Mouse (Mus musculus) heart, embryonic 15.5 days (tissue): ENCODE measurements around the gene Sntb2. TPM values are rescaled to one million over a fixed set of nuclear protein-coding genes. Genes with fewer than 3 reads are reported as not detected.
A peak's percentile ranks its signal among the peaks of the same experiment; 100 is the strongest.

Experiments used
- ATAC-seq: fragments of 200-750 bp; cut with Nextera tagmentation; replicated peaks from 2 replicates; pipeline ENCODE4 v1.8.0; 2017; ENCODE audit warnings: low read depth, moderate TSS enrichment; ENCODE audit not compliant: insufficient number of reproducible peaks, insufficient read depth, low FRiP score
- H3K27ac ChIP-seq: fragments of 300-500 bp; sonication (generic); 2 replicates; pipeline ENCODE4 v1.5.1; 2015; ENCODE audit warnings: mild to moderate bottlenecking, inconsistent platforms
- H3K27me3 ChIP-seq: fragments of 300-500 bp; sonication (generic); 2 replicates; pipeline ENCODE4 v1.6.1; 2015; ENCODE audit warnings: inconsistent platforms
- H3K36me3 ChIP-seq: fragments of 300-500 bp; sonication (generic); 2 replicates; pipeline ENCODE4 v1.6.1; 2015; ENCODE audit warnings: mild to moderate bottlenecking, inconsistent platforms
- H3K4me1 ChIP-seq: fragments of 300-500 bp; sonication (generic); replicated peaks from 2 replicates; pipeline ENCODE4 v1.6.1; 2015; ENCODE audit warnings: inconsistent platforms
- H3K4me2 ChIP-seq: fragments of 300-500 bp; sonication (generic); 2 replicates; pipeline ENCODE4 v1.6.1; 2015; ENCODE audit warnings: inconsistent platforms, mild to moderate bottlenecking, moderate library complexity
- H3K4me3 ChIP-seq: fragments of 300-500 bp; sonication (generic); 2 replicates; pipeline ENCODE4 v1.5.1; 2015; ENCODE audit warnings: mild to moderate bottlenecking, inconsistent platforms
- H3K9ac ChIP-seq: fragments of 300-500 bp; sonication (generic); 2 replicates; pipeline ENCODE4 v1.6.1; 2015; ENCODE audit warnings: mild to moderate bottlenecking, inconsistent platforms
- H3K9me3 ChIP-seq: fragments of 300-500 bp; sonication (generic); replicated peaks from 2 replicates; pipeline ENCODE4 v1.6.1; 2016; ENCODE audit warnings: inconsistent platforms
- WGBS: fragments of 180-500 bp; shearing (Covaris S2); methylation state at CpG from one replicate; pipeline ENCODE4 v1.1.7; 2015; ENCODE audit warnings: mixed read lengths; 5-methylcytosine and 5-hydroxymethylcytosine counted together
- polyA plus RNA-seq: library from polyadenylated mRNA; unstranded; fragments of >200 nt; fragmentation: Nextera tagmentation; extraction: Ambion mirVana; gene quantifications from 2 replicates; pipeline ENCODE4 v1.2.1, GENCODE M21; 2015

Gene Sntb2
- polyA plus RNA-seq, result 12.6 and 15.8 TPM in 2 replicates

DNA sequence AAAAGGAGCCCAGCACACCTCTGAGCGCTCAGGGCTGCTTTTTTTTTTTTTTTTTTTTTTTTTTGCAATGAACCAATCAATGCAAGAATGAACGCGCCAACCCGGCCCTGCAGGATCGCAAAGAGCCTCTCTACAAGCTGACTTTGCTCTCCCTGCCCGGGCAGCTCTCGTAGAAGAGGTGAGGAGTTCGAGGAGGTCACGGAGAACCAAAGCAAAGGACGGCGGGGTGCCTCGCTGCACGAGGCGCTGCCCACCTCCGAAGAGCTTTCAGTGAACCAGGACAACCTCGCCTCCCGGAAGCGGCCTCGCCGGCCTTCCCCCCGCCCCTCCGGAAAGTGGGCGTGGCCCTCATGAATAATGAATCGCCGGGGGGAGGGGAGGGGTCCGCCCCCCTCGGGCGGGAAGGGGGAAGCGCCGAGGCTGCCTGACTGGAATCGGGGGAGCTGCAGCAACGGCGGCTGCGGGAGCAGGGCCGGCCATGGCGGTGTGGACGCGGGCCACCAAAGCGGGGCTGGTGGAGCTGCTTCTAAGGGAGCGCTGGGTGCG is at the start of gene Sntb2:
Gene Sntb2, plus strand, starts transcription at position 427 of the 546 bp plus-strand sequence.
- WGBS, result 0% methylated on average over 39 of the region's 41 CpGs
- Histone ChIP-seq H3K36me3 (no peaks in the 10 kb centered on the region), H3K9me3 (no peaks in the 10 kb centered on the region), H3K4me2 (peak within 1 kb of the TSS; percentile 84), H3K4me3 (peak within 1 kb of the TSS; percentile 93), H3K9ac (peak within 1 kb of the TSS; percentile 80), H3K27me3 (no peaks in the 10 kb centered on the region), H3K4me1 (peaks cover 24% of the 10 kb centered on the region), H3K27ac (peak within 1 kb of the TSS; percentile 92)
- peak; percentile 78 for ATAC-seq

GRCm38 (mm10) chr8:106887336-106888189 is 48.0 kb upstream of the Sntb2 start:
- peaks cover 27% of the 10 kb centered on the region; the same call in 1 of the 2 replicates for H3K36me3 ChIP-seq
- no peaks in the 10 kb centered on the region for H3K9me3 ChIP-seq
- H3K9ac ChIP-seq, result no peak overlapping the region
- 40% methylated on average over 5 of the region's 5 CpGs for WGBS
- H3K4me2 ChIP-seq, result no peak overlapping the region
- H3K4me1 ChIP-seq, result peaks cover 26% of the 10 kb centered on the region
- 0 out of 2 replicates have a peak, but pooled peaks have one; percentile 35 for ATAC-seq
- H3K27ac ChIP-seq, result no peak overlapping the region
- H3K27me3 ChIP-seq, result no peaks in the 10 kb centered on the region
- H3K4me3 ChIP-seq, result no peak overlapping the region

DNA sequence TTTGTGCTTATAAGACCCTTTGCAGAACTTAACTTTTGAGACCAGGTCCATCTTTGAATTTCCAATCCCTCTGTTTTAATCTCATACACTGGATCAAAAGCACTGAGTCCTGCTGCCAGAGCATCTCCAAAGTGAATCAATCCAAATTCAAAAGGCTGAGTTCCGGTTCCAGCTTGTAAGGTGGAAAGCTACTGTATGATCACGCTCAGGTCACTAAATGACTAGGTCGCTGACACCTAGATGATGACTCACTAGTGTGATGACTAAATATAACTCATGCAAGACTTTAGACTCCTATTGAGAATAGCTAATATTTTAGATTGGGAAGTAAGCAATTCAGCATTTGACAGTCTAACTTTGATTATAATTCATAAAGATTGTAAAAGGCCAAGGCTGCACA is 46.7 kb upstream of the Sntb2 start:
- H3K4me3 ChIP-seq, result no peak overlapping the region
- no peaks in the 10 kb centered on the region for H3K27me3 ChIP-seq
- peak overlapping the region; percentile 16; the same call in 1 of the 2 replicates for H3K27ac ChIP-seq
- peaks cover 22% of the 10 kb centered on the region; the same call in 1 of the 2 replicates for H3K36me3 ChIP-seq
- WGBS, result 51% methylated on average over 3 of the region's 3 CpGs
- H3K9me3 ChIP-seq, result no peaks in the 10 kb centered on the region
- ATAC-seq, result no peak
- peaks cover 26% of the 10 kb centered on the region for H3K4me1 ChIP-seq
- H3K9ac ChIP-seq, result no peak overlapping the region
- H3K4me2 ChIP-seq, result no peak overlapping the region

DNA sequence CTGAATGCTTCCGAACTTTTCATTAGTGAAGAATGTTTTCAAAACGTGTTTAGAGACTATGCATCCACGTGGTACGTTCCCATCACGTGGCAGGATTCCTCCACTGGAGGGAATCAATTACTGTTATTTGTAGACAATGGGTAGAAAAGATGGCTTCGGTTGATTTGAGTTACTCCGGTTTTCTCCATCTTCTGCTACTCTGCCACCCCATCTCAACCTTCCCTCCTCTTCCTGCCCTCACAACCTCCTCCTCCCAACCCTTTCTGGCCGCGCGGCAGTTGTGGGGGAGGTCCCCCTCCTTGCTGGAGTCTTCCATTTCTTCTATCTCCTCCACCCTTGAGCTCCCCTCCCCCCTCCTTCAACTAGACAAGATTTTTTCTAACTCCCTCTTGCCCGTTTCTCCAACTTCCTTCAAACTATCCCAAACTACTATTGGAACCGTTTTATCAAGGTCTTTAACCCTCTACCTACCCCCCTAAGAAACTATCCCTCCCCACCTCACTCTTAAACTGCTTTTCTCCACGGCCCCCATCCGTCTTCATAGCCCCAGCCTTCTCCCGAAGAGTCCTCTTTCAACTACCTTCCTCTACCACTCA is 43.2 kb upstream of the Sntb2 start:
- no peak for ATAC-seq

DNA sequence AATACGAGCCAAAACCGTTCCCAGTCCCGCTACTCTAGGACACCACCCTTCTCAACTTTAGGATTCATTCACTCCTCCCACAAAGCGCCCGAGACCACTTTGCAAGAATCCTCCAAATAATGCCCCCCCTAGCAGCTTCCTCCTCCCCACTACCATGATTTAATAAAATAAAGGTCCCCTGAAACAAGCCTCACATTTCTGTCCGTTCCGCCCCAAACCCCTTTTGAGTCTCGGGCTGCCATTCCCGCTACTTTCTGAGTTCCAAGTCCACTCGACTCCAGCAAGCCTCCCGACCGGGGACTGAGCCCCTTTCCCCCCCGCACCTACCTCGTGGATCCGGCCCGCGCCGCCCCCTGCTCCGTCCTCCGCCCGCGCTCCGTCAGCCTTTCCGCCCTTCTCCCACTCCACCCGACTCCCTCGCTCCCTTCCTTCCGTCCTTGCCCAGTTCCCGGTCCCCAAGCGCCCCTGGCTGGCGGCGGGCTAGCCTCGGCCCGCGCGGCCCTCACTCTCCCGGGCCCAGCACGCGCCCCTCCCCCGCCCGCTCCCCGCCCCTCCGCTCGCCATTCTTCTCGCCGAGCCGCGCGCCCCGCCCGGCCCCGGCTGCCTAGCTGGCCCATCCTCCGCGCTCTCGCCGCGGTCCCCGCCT is 42.6 kb upstream of the Sntb2 start:
- peak; percentile 81 for ATAC-seq
- H3K4me1 ChIP-seq, result peaks cover 36% of the 10 kb centered on the region
- under 1% methylated on average over 56 of the region's 57 CpGs for WGBS

More for the DNA sequence above, 43.2 kb upstream of the Sntb2 start:
- Histone ChIP-seq H3K4me3 (peak overlapping the region; percentile 81), H3K27me3 (no peaks in the 10 kb centered on the region), H3K9ac (peak overlapping the region; percentile 92), H3K9me3 (no peaks in the 10 kb centered on the region), H3K27ac (peak overlapping the region; percentile 96), H3K4me1 (peaks cover 36% of the 10 kb centered on the region), H3K36me3 (peaks cover 16% of the 10 kb centered on the region), H3K4me2 (peak overlapping the region; percentile 69)
- 1% methylated on average over 15 of the region's 15 CpGs for WGBS

DNA sequence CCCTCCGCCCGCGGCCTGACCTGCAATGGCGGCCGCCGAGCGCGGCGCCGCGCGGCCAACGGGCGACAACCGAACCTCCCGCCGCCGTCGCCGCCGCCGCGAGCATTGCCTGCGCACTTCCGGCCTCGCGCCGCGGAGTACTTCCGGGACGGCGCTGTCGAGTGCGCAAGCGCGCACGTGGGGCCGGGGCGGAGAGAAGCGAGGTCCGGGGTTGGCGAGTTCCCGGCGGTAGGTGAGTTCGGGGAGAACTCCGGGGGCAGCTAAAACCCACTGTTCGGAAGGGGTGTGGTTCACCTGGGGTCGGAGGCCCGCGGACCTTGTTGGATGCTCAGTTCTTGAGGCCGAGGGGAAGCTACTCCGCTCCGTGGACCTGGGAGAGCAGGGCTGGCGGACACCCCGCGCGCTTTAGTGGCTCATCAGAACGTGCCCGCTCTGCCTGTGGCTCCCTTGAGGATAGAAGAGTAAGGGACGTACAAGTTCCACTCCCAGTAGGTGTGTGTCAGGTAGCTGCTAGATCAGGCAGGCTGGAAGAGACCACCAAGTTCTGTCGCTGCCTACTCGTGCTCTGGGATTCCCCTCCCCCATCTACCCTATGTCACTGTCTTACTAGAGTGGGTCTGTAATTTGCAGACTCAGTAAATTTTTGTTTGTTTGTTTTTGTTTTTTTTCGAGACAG is 41.9 kb upstream of the Sntb2 start, which contains the start of gene Utp4:
Gene Utp4, plus strand, starts transcription at position 156 of the 676 bp plus-strand sequence.
- peak within 1 kb of the TSS; percentile 96 for H3K27ac ChIP-seq
- peak within 1 kb of the TSS; percentile 81 for H3K4me3 ChIP-seq
- peak within 1 kb of the TSS; percentile 69 for H3K4me2 ChIP-seq
- peak within 1 kb of the TSS; percentile 92 for H3K9ac ChIP-seq
- peak; percentile 91 for ATAC-seq
- peaks cover 31% of the 10 kb centered on the region for H3K4me1 ChIP-seq
- H3K27me3 ChIP-seq, result no peaks in the 10 kb centered on the region
- under 1% methylated on average over 63 of the region's 63 CpGs for WGBS
- H3K9me3 ChIP-seq, result no peaks in the 10 kb centered on the region
- peaks cover 27% of the 10 kb centered on the region for H3K36me3 ChIP-seq

More for the DNA sequence above, 42.6 kb upstream of the Sntb2 start:
- no peaks in the 10 kb centered on the region for H3K27me3 ChIP-seq
- peaks cover 20% of the 10 kb centered on the region for H3K36me3 ChIP-seq
- peak overlapping the region; percentile 92 for H3K9ac ChIP-seq
- H3K4me2 ChIP-seq, result peak overlapping the region; percentile 69
- H3K4me3 ChIP-seq, result peak overlapping the region; percentile 81
- H3K9me3 ChIP-seq, result no peaks in the 10 kb centered on the region
- peak overlapping the region; percentile 96 for H3K27ac ChIP-seq

GRCm38 (mm10) chr8:106899473-106899872 is 36.1 kb upstream of the Sntb2 start:
- H3K27ac ChIP-seq, result no peak overlapping the region
- no peak overlapping the region for H3K4me3 ChIP-seq
- H3K9ac ChIP-seq, result no peak overlapping the region
- H3K4me2 ChIP-seq, result no peak overlapping the region
- no peaks in the 10 kb centered on the region for H3K9me3 ChIP-seq
- no peaks in the 10 kb centered on the region for H3K27me3 ChIP-seq
- ATAC-seq, result no peak
- peaks cover 3% of the 10 kb centered on the region for H3K4me1 ChIP-seq
- 92% methylated on average over 5 of the region's 5 CpGs for WGBS
- peaks cover 71% of the 10 kb centered on the region for H3K36me3 ChIP-seq

DNA sequence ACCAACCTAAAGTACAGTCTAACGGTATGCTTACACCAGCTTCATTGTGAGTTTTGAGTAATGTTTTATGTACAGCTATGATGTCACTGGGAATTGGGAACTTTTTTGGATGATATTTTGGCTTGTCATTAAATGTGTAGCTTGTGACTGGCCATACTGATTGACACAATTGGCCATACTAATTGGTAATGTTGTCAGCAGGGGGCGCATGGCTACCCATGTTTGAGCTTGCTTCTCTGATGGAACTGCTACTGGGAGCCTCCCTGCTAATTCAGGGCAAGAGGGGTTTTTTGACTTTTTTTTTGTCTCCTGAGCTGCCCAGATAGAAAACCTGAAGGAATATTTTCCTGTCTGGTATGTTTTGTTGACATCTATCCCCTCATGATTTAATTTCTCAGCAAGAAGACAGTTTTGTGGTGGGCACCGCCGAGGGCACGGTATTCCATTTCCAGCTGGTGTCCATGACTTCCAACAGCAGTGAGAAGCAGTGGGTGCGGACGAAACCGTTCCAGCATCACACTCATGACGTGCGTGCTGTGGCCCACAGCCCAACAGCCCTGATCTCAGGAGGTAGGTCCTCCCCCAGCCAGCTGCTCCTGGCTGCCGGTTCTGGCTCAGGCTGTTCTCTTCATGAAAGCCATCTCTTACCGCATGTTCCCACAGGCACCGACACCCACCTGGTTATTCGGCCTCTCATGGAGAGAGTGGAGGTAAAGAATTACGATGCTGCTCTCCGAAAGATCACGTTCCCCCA is 29.6 kb upstream of the Sntb2 start:
- Histone ChIP-seq H3K4me2 (no peak overlapping the region), H3K27me3 (no peaks in the 10 kb centered on the region), H3K4me1 (no peaks in the 10 kb centered on the region), H3K9me3 (no peaks in the 10 kb centered on the region), H3K36me3 (peaks cover 70% of the 10 kb centered on the region), H3K4me3 (no peak overlapping the region), H3K27ac (no peak overlapping the region), H3K9ac (no peak overlapping the region)
- WGBS, result 91% methylated on average over 17 of the region's 17 CpGs
- ATAC-seq, result no peak

- H3K36me3 ChIP-seq, result peaks cover 68% of the 10 kb centered on the region
- no peaks in the 10 kb centered on the region for H3K4me1 ChIP-seq
- H3K4me3 ChIP-seq, result no peak overlapping the region
- H3K27ac ChIP-seq, result no peak overlapping the region
- 95% methylated on average over 6 of the region's 6 CpGs for WGBS
- H3K9ac ChIP-seq, result no peak overlapping the region
- ATAC-seq, result no peak
- no peaks in the 10 kb centered on the region for H3K27me3 ChIP-seq
- no peaks in the 10 kb centered on the region for H3K9me3 ChIP-seq
- H3K4me2 ChIP-seq, result no peak overlapping the region
Measured at GRCm38 (mm10) chr8:106906635-106907034, 28.9 kb upstream of the Sntb2 start.

DNA sequence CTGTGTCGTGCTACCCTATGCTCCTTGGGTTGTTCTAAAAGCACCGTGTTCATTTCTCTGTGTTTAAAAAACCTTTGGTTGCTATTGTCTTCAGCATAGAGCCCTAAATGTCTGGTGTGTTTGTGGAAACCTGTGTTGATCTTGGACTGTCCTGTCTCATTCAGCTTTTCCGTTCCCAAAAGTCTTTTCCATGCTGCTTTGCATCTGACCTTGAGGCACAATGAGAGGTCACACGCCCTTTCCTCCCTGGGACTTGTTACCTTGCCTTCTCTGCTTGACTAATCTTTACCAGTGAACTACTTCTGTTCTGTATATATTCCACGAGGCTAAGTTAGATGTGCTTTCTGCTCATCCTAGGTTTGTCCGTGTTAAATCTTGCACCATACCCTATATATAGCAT is 28.1 kb upstream of the Sntb2 start:
- 74% methylated on average over 6 of the region's 6 CpGs for WGBS
- no peak overlapping the region; the same call in 1 of the 2 replicates for H3K27ac ChIP-seq
- no peak for ATAC-seq

More for the DNA sequence above, 28.1 kb upstream of the Sntb2 start:
- peaks cover 72% of the 10 kb centered on the region for H3K36me3 ChIP-seq
- no peak overlapping the region for H3K4me2 ChIP-seq
- no peak overlapping the region for H3K4me3 ChIP-seq
- no peaks in the 10 kb centered on the region for H3K4me1 ChIP-seq
- no peak overlapping the region for H3K9ac ChIP-seq
- no peaks in the 10 kb centered on the region for H3K27me3 ChIP-seq
- H3K9me3 ChIP-seq, result no peaks in the 10 kb centered on the region
